Mouse (Mus musculus): ENCODE measurements around the gene Chst15.
A peak's percentile ranks its signal among the peaks of the same experiment; 100 is the strongest.

Gene Chst15

GRCm38 (mm10) chr7:132299661-132300210 lies 17.3 kb downstream of the Chst15 start:
- peak; percentile 54 for DNase-seq

- DNase-seq, result no peak
Observed at GRCm38 (mm10) chr7:132298412-132298990, 18.5 kb downstream of the Chst15 start.

GRCm38 (mm10) chr7:132296661-132297443 lies 20.2 kb downstream of the Chst15 start:
- DNase-seq, result peak; percentile 61

DNA sequence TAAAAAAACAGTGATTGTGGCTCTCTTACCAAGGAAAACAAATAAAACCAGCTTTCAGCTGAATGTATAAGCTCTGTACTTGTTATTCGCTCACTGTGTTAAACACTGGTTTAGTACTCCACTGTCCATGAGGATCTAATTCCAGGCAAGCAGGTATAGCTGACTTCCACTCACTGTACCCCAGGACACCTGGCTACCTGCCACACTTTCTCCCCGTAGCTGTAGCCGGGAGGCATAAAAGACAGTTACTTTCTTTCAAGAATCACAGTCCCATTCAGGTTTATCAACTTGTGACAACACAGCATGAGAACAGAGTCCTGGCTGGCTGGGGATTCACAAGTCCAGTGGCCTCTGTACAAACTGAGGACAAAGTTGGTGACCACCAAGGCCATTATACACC lies 20.9 kb downstream of the Chst15 start:
- no peak for DNase-seq

GRCm38 (mm10) chr7:132287340-132287664 lies 29.7 kb downstream of the Chst15 start:
- no peak for DNase-seq

- no peak for DNase-seq
Observed at GRCm38 (mm10) chr7:132286630-132287339, 30.2 kb downstream of the Chst15 start.

DNA sequence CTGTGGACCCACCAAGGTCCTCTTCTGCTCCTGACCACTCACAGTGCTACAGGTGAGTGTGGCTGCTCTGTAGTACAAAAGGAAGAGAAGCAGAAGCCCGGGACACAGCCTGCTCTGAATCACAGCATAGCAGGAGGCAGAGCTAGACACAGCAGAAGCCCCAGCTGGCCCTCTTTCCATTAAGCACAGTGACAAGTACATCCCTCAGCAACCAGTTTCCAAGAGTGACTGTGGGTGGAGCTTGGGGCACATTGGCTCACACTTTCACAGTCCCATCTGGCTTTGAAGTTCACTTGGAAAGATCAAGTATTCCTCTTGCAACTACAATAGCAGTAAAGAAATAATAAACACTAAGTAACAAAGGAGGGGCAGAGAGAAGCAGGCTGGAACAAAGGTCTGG lies 32.2 kb downstream of the Chst15 start:
- no peak for DNase-seq

- no peak for DNase-seq
Observed at GRCm38 (mm10) chr7:132284048-132284737, 32.8 kb downstream of the Chst15 start.

DNA sequence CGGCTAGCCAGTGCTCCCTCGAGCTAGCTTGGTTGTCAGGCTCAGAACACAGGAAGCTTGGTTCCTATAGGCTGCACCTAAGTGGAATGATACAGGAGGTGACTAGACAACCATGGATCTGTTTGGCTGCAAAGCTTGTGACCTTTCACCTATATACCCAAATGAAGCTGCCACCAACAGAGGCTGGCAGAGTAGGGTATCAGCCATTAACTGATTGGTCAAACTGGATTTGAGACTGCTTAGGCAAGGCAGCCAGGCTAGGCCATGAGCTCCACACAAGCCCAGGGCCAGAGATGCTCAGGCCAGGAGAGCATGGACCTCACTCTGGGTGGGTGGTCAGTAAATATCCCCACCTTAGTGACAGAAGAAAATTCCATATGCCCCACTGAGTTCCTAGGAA lies 34.5 kb downstream of the Chst15 start:
- no peak for DNase-seq

- DNase-seq, result no peak
Observed at GRCm38 (mm10) chr7:132282161-132282560, 34.9 kb downstream of the Chst15 start.

DNA sequence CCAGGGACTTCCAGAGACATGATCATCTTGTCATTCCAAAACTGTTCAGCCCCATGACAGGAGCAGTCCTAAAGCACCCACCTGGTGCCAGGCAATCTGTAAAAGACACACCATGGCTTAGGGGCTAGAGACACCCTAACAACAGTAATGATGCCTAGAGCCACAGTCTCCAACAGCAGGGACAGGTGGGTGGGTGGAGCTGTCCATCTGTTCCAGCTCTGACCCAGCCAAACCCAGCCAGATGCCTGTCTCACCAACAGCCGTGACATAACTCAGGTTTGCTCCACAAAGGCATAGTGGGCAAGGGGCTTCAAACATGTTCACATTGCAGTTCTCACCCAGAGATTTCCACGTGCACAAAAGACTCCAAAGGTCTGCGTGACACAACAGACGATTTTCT lies 35.3 kb downstream of the Chst15 start:
- DNase-seq, result no peak

GRCm38 (mm10) chr7:132278658-132279057 lies 38.4 kb downstream of the Chst15 start:
- DNase-seq, result peak; percentile 59

DNA sequence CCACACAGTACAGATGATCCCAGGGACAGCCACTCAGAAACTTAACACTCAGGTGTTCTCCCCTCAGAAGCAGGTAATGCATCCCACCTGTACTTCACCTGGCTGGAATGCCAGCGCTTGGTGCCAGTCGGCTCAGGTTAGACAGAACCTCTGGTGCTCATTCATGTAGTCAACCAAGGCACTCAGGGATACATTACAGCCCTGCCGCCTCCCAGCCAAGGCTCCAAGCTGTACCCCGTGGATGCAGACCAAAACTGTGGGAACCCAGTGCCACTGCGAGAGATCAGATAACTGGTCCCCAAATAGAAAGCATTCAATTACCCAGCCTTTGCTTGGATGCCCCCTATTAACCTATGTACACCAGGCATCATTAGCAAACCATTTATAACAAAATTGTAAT lies 40.7 kb downstream of the Chst15 start:
- DNase-seq, result no peak

DNA sequence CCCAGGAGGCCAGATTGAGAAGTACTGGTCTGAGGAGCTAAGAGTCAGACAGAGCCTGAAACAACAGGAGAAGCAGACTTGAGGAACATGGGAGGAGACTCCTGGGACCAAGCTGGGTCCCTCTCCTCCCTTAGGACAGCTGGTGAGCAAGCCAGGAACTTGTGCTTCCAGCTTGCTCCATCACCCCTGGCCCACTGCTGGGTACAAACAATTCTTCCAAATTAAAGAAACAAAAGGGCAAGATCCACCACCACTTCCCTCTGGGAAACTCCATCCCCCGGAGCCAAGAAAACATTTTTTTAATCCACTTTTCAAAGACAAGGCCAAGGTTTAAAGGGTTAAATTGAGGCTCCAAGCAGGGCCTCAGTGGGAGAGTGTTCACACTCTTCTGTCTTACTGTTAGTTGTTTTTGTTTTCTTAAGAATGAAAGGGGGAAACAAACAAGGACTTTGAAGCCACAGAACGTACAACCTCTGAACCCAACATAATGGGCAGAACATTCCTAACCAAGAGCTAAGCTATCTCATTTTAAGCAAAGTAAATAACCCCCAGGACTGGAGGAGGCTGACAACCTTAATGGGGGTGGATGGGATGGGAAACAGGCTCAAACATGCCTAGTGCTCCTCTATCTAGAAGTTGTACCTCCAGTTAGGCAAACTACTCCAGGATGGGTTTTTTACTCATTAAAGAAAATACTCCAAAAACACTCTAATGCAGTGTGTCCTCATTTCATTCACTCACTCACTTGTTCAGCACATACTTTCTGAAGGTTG lies 43.1 kb downstream of the Chst15 start:
- DNase-seq, result no peak

DNA sequence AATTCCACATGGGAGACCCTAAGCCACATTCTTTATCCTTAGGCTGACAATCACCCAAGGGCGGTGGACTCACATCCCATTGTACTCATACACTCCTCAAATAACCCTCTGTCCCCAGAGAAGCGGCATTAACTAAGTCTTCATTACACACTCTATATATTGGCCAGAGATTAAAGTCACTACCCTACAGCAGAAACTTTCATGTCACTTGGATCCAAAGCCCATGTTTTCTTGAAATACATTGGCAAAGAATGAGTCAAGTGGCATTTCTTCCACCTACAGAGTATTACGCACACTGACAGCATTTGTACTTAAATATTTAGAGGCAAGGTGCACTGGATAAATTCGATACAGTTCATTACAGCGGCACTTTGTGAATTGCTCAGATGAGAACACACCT lies 44.0 kb downstream of the Chst15 start:
- DNase-seq, result no peak

- no peak for DNase-seq
Observed at GRCm38 (mm10) chr7:132270364-132270763, 46.7 kb downstream of the Chst15 start.

DNA sequence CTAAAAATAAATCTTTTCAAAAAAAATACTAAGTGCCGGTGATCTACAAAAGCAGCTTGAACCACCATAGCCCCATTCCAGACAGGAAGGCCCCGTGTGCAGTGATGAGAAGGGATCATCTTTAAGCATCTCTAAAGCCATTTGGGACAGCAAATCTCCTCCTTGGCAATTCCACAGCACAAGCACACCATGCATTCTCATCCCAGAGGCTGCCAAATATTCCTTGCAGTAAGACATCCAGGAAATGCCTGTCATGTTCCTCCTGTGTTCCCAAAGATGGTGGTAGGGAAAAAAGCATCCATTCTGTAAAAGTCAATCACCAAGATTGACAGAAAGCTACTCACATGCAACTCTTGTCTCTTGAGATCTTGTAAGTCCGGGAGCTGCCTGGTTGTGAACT lies 47.4 kb downstream of the Chst15 start:
- DNase-seq, result no peak

- DNase-seq, result no peak
Observed at GRCm38 (mm10) chr7:132267721-132268498, 49.1 kb downstream of the Chst15 start.

GRCm38 (mm10) chr7:132264763-132265162 lies 52.3 kb downstream of the Chst15 start:
- DNase-seq, result no peak

DNA sequence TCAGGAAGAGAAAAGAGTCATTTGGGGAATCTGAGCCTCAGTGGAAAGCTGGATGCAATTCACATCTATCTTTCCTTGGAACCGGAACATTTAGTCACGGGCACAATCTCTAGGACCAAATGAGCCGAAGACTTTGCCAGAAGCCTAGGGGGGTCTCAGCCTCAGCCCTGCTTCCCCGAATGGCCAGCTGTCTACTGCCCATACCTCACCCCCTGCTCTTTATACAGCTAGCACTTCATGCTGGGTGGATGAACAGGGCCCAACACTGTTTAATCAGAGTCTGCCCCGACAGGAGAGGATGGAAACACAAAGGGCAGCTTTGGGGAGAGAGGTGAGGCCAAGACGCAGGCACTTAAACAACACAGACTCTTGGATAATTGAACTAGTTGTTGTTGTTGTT lies 53.8 kb downstream of the Chst15 start:
- no peak for DNase-seq

DNA sequence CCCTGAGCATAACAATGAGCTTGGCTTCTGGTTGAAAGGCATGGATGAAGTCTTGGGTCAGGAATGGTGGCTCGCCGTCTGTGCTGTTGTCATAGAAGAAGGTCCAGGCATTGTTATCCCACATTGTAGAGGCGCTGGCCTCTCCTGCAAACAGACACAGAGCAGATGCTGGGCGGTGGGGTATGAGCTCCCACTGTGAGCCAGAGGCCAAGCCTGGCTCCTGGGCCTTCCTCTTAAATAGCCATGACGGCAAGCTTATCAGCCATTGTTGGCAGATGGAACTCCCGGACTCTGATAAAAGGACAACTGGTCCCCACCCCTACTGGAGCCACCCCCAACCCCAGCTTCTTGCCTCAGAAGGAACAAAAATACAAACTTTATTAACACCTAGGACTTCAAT lies 54.3 kb downstream of the Chst15 start:
- no peak for DNase-seq

- DNase-seq, result no peak
Observed at GRCm38 (mm10) chr7:132261885-132262284, 55.1 kb downstream of the Chst15 start.
